Mouse (Mus musculus) adrenal gland, postnatal 4 days (tissue): ENCODE measurements around the gene Gm20920. TPM values are rescaled to one million over a fixed set of nuclear protein-coding genes. Genes with fewer than 3 reads are reported as not detected.
"Not testable (repeated sequence)": the region's sequence is repeated elsewhere in the genome, so short reads cannot be mapped to it uniquely, and the experiment has no call there.

ENCODE experiments used
- DNase-seq, 2 experiments: peaks; one replicate each; pipeline ENCODE4 v3.0.0; 2021 to 2022; ENCODE audit warnings: low spot score in 2 of 2, mixed read lengths in 2 of 2
- long read RNA-seq, 2 experiments: library from polyadenylated mRNA; stranded (forward); transcript quantifications; one replicate each; pipeline ENCODE4 v2.0.0; 2021
- total RNA-seq, 2 experiments: library from RNA; stranded (reverse); gene quantifications; 2 replicates each; pipeline ENCODE4 v1.2.3; 2021

Gene Gm20920
- total RNA-seq = not detected
- long read RNA-seq, experiment 1 = 0 reads
- long read RNA-seq, experiment 2 = 0 reads

DNA sequence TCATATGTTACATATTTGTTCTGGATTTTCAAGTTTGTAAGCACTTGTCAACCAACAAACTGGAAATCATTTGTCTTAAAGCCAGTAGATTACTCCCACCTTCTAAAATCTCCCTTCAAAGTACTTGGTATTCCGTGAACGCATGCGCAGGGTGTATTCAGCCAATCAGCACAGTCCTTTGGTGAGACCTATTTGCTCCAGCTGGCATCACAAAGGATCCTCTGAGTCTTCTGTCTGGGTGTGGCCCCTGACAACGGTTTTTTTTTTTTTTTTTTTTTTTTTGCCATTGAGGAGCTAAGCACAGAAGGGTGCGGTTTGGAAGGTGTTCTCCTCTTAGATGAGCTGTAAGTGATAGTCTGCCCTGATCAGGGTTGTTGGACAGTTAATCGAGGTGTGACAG lies at the start of gene Gm20920:
Gene Gm20920, plus strand, starts transcription at position 301 of the 400 bp plus-strand sequence.
- DNase-seq = not testable (repeated sequence)
